Mouse (Mus musculus): ENCODE results near the gene Acer3. TPM values are rescaled to one million over a fixed set of nuclear protein-coding genes. Genes with fewer than 3 reads are reported as not detected.
A peak's percentile ranks its signal among the peaks of the same experiment; 100 is the strongest.

Acer3 gene
- polyA plus RNA-seq (2012; rRNA removed) = 22.0 and 22.6 TPM in 2 replicates

DNA sequence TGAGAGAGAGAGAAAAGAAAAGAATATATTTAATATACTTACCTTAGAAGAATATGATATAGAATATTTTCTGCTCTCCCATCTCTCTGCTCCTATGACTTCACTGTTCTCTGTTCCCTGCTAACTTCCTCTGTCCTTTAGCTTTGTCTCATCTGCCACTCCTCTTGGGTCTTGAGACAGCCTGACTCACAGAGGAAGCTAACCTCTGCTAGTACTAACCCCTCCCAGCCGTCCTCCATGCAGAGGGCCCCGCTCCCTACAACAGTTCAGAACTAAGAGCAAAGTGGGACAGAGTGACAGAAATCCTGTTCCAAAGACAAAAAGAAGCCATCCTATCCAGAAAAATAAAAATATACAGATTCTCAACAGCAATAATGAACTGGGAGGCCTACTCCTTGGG is at the start of gene Acer3:
TSS of gene Acer3 (minus strand) at position 126 of the 400 bp plus-strand sequence.
- Histone ChIP-seq H3K4me1 (ENCODE audit: control insufficient read depth, insufficient read depth, low read length) (peaks cover 5% of the 10 kb centered on the region; the same call in 1 of the 2 replicates), H3K4me3 (replicated peaks; ENCODE audit: extremely low read depth, low read depth, low read length) (no peak within 1 kb of the TSS)
- TF ChIP-seq CTCF (IDR thresholded peaks at IDR 0.05; ENCODE audit: insufficient read depth, low read length) (no peak), POLR2A (IDR thresholded peaks at IDR 0.05; ENCODE audit: borderline replicate concordance, extremely low read depth, low read depth, low read length) (no peak)
- WGBS = 82% methylated on average over 2 of the region's 2 CpGs
- no peak for DNase-seq

DNA sequence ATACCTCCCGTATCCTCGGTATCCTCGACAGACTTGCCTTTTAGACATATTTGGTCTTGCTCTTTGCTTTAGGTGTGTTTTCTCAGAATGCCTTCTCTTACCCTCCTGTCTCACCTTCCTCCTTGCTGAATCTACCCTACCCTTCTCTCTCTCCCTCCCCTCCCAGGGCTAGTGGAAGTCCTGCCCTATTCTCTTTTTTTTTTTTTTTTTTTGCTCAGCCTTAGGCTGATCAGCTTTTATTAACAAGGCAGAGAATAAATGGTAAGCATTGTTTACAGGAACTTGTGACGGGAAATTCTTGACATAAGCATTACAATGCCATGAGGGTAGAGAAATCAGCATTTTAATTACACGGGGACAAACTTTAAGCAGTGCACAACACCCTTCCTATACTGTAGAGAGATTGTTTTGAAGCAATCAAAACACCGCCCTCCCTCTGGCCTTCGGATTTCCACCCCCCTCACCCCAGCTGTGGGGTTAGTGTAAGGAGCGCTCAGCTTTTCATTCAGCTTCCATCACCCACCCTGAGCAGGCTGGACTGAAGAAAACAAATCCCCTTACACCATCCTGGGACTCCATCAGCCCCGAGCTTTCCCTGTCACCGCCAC is 48.9 kb upstream of the Acer3 start:
- 60% methylated on average over 10 of the region's 10 CpGs for WGBS
- no peak for DNase-seq
- H3K4me3 ChIP-seq (replicated peaks; ENCODE audit: extremely low read depth, low read depth, low read length) = no peak overlapping the region
- H3K4me1 ChIP-seq (ENCODE audit: control insufficient read depth, insufficient read depth, low read length) = no peaks in the 10 kb centered on the region
- TF ChIP-seq POLR2A (IDR thresholded peaks at IDR 0.05; ENCODE audit: borderline replicate concordance, extremely low read depth, low read depth, low read length) (no peak), CTCF (IDR thresholded peaks at IDR 0.05; ENCODE audit: insufficient read depth, low read length) (no peak)

DNA sequence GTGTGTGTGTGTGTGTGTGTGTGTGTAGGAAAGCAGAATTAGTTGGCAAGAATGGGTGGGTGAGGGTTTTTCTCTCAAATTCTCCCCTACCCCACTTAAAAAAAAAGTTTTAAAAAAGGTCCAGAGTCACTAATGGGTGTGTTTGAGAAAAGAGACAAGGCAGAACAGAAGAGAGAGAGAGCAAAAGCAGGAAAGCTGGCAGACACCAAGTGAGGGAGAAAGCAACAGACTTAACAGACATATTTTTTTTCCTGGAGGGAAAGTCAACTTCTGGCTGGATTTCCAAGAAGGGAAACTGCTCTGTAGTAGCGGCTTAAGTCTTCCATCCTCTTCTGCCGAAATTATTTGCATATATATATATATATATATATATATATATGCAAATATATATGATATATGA is 40.7 kb upstream of the Acer3 start:
- Histone ChIP-seq H3K4me1 (ENCODE audit: control insufficient read depth, insufficient read depth, low read length) (no peaks in the 10 kb centered on the region), H3K4me3 (replicated peaks; ENCODE audit: extremely low read depth, low read depth, low read length) (peak overlapping the region; percentile 67)
- no peak for TF ChIP-seq POLR2A (IDR thresholded peaks at IDR 0.05; ENCODE audit: borderline replicate concordance, extremely low read depth, low read depth, low read length)
- no peak for TF ChIP-seq CTCF (IDR thresholded peaks at IDR 0.05; ENCODE audit: insufficient read depth, low read length)
- 21% methylated on average over 2 of the region's 2 CpGs for WGBS
- no peak for DNase-seq

DNA sequence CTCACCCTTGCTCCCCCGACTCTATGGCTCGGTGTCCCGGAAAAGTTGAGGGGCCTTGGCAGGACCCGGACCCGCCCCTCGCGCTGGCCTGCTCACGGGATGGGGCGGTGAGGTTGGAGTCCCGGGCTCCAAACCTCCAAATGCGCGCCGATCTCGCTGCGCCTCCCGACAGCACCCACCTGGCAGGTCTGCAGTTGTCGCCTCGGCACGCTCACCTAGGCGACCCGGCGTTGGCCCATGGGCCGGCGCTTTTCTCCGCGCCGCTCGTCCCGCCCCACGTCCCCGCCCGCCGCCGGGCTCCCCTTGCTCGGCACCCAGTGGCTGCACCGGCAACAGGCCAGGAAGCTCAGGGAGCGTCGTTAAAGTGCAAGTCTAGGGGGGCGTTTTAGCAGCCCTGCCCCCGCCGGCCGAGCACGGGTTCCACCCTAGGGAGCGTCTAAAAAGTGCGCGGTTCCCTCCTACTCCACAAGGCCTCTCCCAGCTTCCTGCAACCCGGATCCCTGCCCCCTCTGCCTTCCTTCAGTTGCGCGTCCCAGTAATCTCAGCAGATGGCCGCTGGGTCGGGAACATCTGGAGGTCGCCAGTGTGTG is 40.1 kb upstream of the Acer3 start, which contains the start of gene Tsku:
TSS of gene Tsku (minus strand) at position 266 of the 590 bp plus-strand sequence.
- H3K4me3 ChIP-seq (replicated peaks; ENCODE audit: extremely low read depth, low read depth, low read length) = peak within 1 kb of the TSS; percentile 67

DNA sequence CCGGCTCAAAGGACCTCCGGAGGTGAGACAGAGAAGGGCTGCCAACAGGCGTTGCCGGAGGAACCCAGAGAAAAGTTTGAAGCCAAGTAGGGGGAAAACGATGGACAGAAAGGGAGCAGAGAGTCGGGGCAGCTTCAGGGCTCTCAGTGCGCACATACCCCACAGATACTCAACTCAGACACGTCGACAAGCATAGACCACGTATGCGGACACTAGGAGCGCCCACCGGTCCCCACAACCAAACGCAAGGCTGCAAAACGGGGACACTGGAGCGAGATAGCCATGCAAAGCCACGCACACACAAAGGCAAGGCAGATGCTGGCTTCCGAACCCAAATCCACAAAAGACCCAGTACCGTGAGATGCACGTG is 39.6 kb upstream of the Acer3 start:
- peak; percentile 31 for DNase-seq
- Histone ChIP-seq H3K4me1 (ENCODE audit: control insufficient read depth, insufficient read depth, low read length) (no peaks in the 10 kb centered on the region), H3K4me3 (replicated peaks; ENCODE audit: extremely low read depth, low read depth, low read length) (peak overlapping the region; percentile 67)
- 0% methylated on average over 20 of the region's 20 CpGs for WGBS
- TF ChIP-seq CTCF (IDR thresholded peaks at IDR 0.05; ENCODE audit: insufficient read depth, low read length) = no peak
- TF ChIP-seq POLR2A (IDR thresholded peaks at IDR 0.05; ENCODE audit: borderline replicate concordance, extremely low read depth, low read depth, low read length) = no peak

More for the DNA sequence above, 40.1 kb upstream of the Acer3 start, which contains the start of gene Tsku:
- WGBS = under 1% methylated on average over 52 of the region's 52 CpGs
- no peaks in the 10 kb centered on the region for H3K4me1 ChIP-seq (ENCODE audit: control insufficient read depth, insufficient read depth, low read length)
- DNase-seq = peak; percentile 81
- no peak for TF ChIP-seq CTCF (IDR thresholded peaks at IDR 0.05; ENCODE audit: insufficient read depth, low read length)
- peak; percentile 61; the same call in 1 of the 2 replicates for TF ChIP-seq POLR2A (IDR thresholded peaks at IDR 0.05; ENCODE audit: borderline replicate concordance, extremely low read depth, low read depth, low read length)

DNA sequence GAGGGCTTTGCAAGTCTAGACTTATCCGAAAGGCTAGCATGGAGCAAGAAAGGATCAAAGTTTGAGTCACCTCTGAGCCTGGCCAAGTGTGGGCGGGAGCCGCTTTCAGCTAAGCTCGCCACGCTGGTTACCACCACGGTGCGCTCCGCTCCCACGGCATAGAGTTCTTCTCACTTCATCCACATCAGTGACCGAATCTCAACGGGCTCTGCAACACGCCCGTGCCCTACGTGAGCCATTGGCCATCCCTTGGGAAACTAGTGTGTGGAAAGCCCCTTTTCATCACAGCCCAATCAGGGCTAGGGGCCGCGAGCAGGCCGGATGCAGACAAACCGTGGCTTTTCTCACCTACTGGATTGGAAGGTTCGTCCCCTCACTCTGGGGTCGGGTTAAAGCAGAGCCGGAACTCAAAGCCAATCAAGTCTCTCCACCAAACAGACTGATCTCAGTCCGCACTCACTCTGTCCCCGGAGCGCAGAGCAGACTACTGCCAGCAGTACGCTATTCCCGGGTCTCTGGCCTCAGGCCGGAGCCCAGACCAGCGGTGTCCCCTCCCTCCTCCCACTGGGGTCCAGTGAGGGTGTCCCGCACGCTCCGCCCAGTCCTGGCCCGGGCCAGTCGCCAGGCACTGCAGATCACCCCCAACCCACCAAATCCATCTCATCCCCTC is 39.1 kb upstream of the Acer3 start:
- no peak for TF ChIP-seq CTCF (IDR thresholded peaks at IDR 0.05; ENCODE audit: insufficient read depth, low read length)
- TF ChIP-seq POLR2A (IDR thresholded peaks at IDR 0.05; ENCODE audit: borderline replicate concordance, extremely low read depth, low read depth, low read length) = no peak
- peak overlapping the region; percentile 67 for H3K4me3 ChIP-seq (replicated peaks; ENCODE audit: extremely low read depth, low read depth, low read length)
- WGBS = 3% methylated on average over 33 of the region's 33 CpGs
- no peaks in the 10 kb centered on the region for H3K4me1 ChIP-seq (ENCODE audit: control insufficient read depth, insufficient read depth, low read length)
- DNase-seq = peak; percentile 46

DNA sequence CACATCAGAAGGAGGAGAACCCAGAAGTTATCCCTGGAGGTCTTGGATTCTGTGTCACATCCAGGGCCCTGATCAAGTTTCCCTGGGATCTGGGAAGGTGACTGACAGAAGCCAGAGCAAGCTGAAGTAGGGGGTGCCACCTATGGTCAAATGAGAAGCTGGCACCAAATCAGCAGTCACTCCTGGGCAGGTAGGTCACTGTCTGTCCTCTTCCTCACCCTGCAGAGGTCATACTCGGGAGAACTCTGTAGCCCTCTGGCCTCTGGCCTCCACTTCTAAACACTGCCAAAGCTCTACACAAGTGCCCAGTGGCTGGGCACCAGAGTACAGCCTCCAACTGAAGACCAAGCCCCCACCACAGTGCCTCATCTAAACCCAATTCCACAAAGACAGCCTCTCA is 37.0 kb upstream of the Acer3 start:
- WGBS = 74% methylated on average over 1 of the region's 1 CpGs
- no peaks in the 10 kb centered on the region for H3K4me1 ChIP-seq (ENCODE audit: control insufficient read depth, insufficient read depth, low read length)
- no peak for TF ChIP-seq CTCF (IDR thresholded peaks at IDR 0.05; ENCODE audit: insufficient read depth, low read length)
- TF ChIP-seq POLR2A (IDR thresholded peaks at IDR 0.05; ENCODE audit: borderline replicate concordance, extremely low read depth, low read depth, low read length) = no peak
- H3K4me3 ChIP-seq (replicated peaks; ENCODE audit: extremely low read depth, low read depth, low read length) = no peak overlapping the region
- DNase-seq = no peak

DNA sequence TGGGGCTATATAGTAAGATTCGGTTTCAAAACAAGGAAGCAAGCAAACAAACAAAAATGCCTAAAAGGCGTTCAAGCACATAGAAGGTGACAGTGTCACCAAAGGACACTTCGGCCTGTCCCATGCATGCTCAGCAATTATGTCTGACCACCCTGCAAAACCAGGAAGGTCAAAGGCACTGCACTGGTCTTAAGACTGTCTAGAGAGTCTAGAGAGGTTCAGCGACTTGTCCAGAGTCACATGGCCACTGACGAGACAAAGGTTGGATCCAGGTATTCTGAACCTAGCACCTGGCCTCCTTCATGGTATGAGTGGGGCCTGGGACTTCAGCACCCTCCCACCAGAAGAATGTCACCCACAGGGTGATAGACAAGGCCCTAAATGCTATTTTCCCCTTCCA is 36.3 kb upstream of the Acer3 start:
- H3K4me3 ChIP-seq (replicated peaks; ENCODE audit: extremely low read depth, low read depth, low read length) = no peak overlapping the region
- no peaks in the 10 kb centered on the region for H3K4me1 ChIP-seq (ENCODE audit: control insufficient read depth, insufficient read depth, low read length)
- 84% methylated on average over 5 of the region's 5 CpGs for WGBS
- TF ChIP-seq POLR2A (IDR thresholded peaks at IDR 0.05; ENCODE audit: borderline replicate concordance, extremely low read depth, low read depth, low read length) (no peak), CTCF (IDR thresholded peaks at IDR 0.05; ENCODE audit: insufficient read depth, low read length) (no peak)
- DNase-seq = no peak

DNA sequence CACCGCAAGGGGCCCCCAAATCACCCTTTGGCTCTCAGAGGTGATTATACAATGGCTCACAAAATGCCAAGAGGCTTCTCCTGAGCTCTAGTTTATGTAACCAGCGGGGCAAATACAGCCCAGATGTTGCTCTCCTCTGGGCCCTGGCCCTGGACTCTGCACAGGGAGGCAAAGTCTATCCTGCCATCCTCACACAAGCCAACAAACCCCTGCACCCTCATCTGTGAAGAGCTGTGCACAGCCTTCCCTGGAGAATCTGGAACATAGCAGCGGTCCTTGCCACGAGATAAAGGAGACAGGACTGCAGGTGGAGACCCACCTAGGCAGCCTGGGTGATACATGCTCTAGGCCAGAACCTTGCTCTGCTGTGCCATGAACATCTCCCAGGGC is 33.9 kb upstream of the Acer3 start:
- TF ChIP-seq CTCF (IDR thresholded peaks at IDR 0.05; ENCODE audit: insufficient read depth, low read length) = no peak
- no peak for TF ChIP-seq POLR2A (IDR thresholded peaks at IDR 0.05; ENCODE audit: borderline replicate concordance, extremely low read depth, low read depth, low read length)
- WGBS = 62% methylated on average over 4 of the region's 4 CpGs
- Histone ChIP-seq H3K4me3 (replicated peaks; ENCODE audit: extremely low read depth, low read depth, low read length) (no peak overlapping the region), H3K4me1 (ENCODE audit: control insufficient read depth, insufficient read depth, low read length) (no peaks in the 10 kb centered on the region)
- no peak for DNase-seq
